Mouse (Mus musculus) gastrocnemius, postnatal 14 days (tissue): ENCODE data around the gene Ampd3. TPM values are rescaled to one million over a fixed set of nuclear protein-coding genes. Genes with fewer than 3 reads are reported as not detected.

Experiments
- DNase-seq: peaks from one replicate; pipeline ENCODE4 v3.0.0; 2021; ENCODE audit warnings: mixed read lengths
- intact Hi-C: fragments of 180-260 bp; cut with DNase I; formaldehyde crosslinking; loops from one replicate; pipeline ENCODE4 v1.15.1; 2025; ENCODE audit warnings: low total_unique reads
- total RNA-seq, 2 experiments: library from RNA; stranded (reverse); gene quantifications; 2 replicates each; pipeline ENCODE4 v1.2.3; 2021

Ampd3 gene
- total RNA-seq, 2 experiments from 2014 or later, result 6.6 to 7.7 TPM

GRCm38 (mm10) chr7:110822055-110822454, 54.0 kb downstream of the Ampd3 start:
- no peak for DNase-seq
- intact Hi-C loops, result no loop called here

GRCm38 (mm10) chr7:110823076-110823475, 55.1 kb downstream of the Ampd3 start:
- intact Hi-C loops, result no loop called here
- DNase-seq, result no peak

- no peak for DNase-seq
- intact Hi-C loops, result no loop called here
Measured at GRCm38 (mm10) chr7:110823593-110823992, 55.6 kb downstream of the Ampd3 start.

GRCm38 (mm10) chr7:110823995-110824953, 56.3 kb downstream of the Ampd3 start:
- intact Hi-C loops, result no loop called here
- no peak for DNase-seq

- intact Hi-C loops, result loop anchor here (5.0 kb wide), 1 partner anchor 54 kb away; no protein-coding TSS in a partner anchor
- no peak for DNase-seq
Measured at GRCm38 (mm10) chr7:110833024-110833423, 65.0 kb downstream of the Ampd3 start.

GRCm38 (mm10) chr7:110834018-110834417, 66.0 kb downstream of the Ampd3 start:
- no peak for DNase-seq
- intact Hi-C loops, result loop anchor here (5.0 kb wide), 1 partner anchor 53 kb away; no protein-coding TSS in a partner anchor

GRCm38 (mm10) chr7:110834522-110834921, 66.5 kb downstream of the Ampd3 start:
- intact Hi-C loops, result loop anchor here (5.0 kb wide), 1 partner anchor 53 kb away; no protein-coding TSS in a partner anchor
- no peak for DNase-seq

GRCm38 (mm10) chr7:110840332-110840731, 72.3 kb downstream of the Ampd3 start:
- intact Hi-C loops, result no loop called here
- no peak for DNase-seq

GRCm38 (mm10) chr7:110843916-110844874, 76.2 kb downstream of the Ampd3 start, which contains the start of gene Rnf141:
TSS of gene Rnf141 (minus strand) at chr7:110844457.
- intact Hi-C loops, result no loop called here
- DNase-seq, result peak; percentile 92

- DNase-seq, result no peak
- intact Hi-C loops, result no loop called here
Measured at GRCm38 (mm10) chr7:110847321-110847720, 79.3 kb downstream of the Ampd3 start.

- no peak for DNase-seq
- intact Hi-C loops, result no loop called here
Measured at GRCm38 (mm10) chr7:110848371-110848770, 80.4 kb downstream of the Ampd3 start.

GRCm38 (mm10) chr7:110851541-110852203, 83.7 kb downstream of the Ampd3 start:
- DNase-seq, result no peak
- intact Hi-C loops, result no loop called here

GRCm38 (mm10) chr7:110853611-110854010, 85.6 kb downstream of the Ampd3 start:
- no peak for DNase-seq

GRCm38 (mm10) chr7:110854519-110854918, 86.5 kb downstream of the Ampd3 start:
- intact Hi-C loops, result no loop called here
- DNase-seq, result no peak

More at GRCm38 (mm10) chr7:110853611-110854010, 85.6 kb downstream of the Ampd3 start:
- intact Hi-C loops, result no loop called here

GRCm38 (mm10) chr7:110854927-110855546, 87.0 kb downstream of the Ampd3 start:
- DNase-seq, result no peak
- intact Hi-C loops, result no loop called here

GRCm38 (mm10) chr7:110855604-110856003, 87.6 kb downstream of the Ampd3 start:
- intact Hi-C loops, result no loop called here
- DNase-seq, result no peak

GRCm38 (mm10) chr7:110860129-110860528, 92.1 kb downstream of the Ampd3 start:
- intact Hi-C loops, result no loop called here
- DNase-seq, result no peak
